Mouse (Mus musculus): Measurements from ENCODE around the gene Gpx4.
A peak's percentile ranks its signal among the peaks of the same experiment; 100 is the strongest.

The Gpx4 gene

DNA sequence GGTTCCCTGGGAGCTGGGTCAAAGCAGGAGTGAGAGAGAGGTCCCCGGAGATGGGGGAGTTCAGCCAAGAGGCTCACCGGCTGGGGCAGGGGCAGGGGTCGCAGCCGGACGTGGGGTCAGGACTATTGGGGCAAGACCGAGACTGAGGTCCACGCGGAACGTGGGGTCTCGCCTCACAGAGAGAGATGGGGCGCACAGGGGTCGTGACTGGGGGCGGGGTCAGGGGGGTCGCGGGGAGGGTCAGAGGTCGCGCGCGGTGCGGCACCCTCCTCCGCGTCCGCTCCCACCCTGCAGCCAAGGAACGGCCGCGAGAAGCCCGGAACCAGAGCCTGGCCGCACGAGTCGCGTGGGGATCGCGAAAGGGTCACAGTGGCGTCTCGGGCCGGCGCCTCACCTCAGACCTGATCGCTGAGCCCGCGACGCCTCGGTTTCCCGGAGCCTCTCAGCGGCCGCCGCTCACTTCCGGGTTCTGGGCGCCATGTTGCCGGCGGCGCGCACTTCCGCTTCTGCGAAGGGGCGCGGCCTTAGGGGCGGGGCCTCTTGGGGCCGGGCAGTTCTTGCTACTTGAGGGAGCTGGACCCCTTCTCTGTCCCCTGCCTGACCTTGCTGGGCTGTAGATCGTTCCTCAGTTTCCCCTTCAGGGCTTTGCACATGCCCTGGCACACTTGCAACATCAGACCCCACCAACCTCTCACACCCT, 55.4 kb downstream of the Gpx4 start:
- peak; percentile 72 to 85 for DNase-seq (ENCODE audit: low read depth in 1 of 2, low spot score in 2 of 2)

DNA sequence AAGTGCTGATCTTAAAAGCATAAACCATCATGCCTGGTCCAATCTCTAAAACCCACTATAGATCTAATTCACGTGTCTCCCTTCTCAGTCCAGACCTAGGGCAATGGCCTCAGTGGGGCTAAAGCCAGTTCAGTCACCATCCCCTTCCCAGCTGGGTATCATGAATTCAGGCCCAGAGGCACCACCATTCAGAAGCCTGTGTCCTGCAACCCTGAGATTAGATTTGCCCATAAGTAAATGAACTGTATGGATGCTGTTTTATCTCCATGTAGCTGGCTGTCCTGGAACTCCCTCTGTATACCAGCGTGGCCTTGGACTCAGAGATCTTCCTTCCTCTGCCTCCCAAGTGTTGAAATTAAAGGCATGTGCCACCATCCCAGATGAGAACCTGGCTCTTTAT, 56.1 kb downstream of the Gpx4 start:
- DNase-seq (ENCODE audit: low read depth in 1 of 2, low spot score in 2 of 2), result no peak

DNA sequence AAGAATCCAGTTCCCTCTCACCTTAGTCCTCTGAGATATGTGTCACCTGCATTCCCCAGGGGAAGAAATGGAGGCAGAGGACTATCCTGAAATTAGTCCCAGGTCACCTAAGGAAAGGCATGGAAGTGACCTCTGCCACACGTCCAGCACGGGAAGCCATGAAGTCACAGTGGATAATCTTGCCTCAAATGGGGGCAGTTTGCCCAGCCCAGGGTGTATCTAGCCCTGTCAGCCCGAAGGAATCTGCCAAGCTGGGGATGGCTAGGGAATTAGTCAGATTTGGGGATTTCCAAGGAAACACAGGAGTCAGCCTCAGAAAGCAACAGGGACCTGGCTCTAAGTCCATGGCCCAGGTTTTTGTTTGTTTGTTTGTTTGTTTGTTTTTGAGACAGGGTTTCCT, 57.2 kb downstream of the Gpx4 start:
- DNase-seq (ENCODE audit: low read depth in 1 of 2, low spot score in 2 of 2), result no peak

DNA sequence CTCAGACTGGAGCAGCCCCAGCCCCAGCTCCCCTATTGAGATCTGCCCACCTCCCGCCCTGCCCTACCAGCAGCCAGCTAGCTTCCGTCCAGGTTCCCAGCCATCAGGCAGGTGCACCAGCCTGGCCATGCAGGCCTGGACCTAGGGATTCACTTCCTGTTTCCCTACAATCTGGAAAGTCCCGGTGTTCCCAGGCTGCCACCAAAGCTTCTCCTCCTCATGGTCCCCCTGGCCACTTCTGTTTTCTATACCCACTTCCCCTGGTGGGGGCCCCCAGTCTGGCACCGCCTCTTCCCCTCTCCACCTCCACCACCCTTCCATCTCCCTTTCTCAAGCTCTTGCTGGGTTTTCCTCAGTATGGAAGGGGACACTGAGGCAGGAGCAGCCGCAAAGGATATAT, 58.5 kb downstream of the Gpx4 start, which contains the start of gene Sbno2:
TSS of gene Sbno2 (minus strand) at position 112 of the 400 bp plus-strand sequence.
- peak; percentile 48 to 72 for DNase-seq (ENCODE audit: low read depth in 1 of 2, low spot score in 2 of 2)

DNA sequence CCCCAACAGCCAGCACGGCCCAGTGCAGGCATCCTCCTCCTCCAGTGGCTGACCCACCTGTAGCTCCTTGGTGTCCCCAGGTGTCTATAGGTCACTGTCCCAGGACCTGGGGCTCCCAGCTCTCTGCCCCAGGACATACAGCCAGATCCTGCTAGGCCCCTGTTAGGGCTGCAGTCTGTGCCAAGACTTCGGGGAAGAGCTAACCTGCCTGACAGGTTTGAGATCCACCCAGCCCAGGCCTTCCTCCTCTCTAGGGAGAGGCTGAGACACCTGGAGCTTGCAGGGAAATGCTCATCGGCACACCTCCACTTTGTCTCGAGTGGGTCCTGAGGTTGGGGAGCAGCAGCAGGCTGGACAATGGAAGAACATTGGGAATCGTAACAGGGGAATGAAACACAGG, 59.0 kb downstream of the Gpx4 start:
- DNase-seq (ENCODE audit: low read depth in 1 of 2, low spot score in 2 of 2), result no peak

All from monocyte, adult 2 months (primary cell).